Mouse (Mus musculus) embryo, embryonic 10 days (tissue): Measurements from ENCODE around the gene Acsl1.

ENCODE experiments used
- DNase-seq: peaks from one replicate; pipeline ENCODE4 v3.0.0-alpha.2; 2015; ENCODE audit warnings: low spot score

Gene Acsl1

GRCm38 (mm10) chr8:46508488-46509395 lies 37.9 kb downstream of the Acsl1 start:
- DNase-seq: no peak

GRCm38 (mm10) chr8:46509474-46509873 lies 38.6 kb downstream of the Acsl1 start:
- DNase-seq: no peak

- DNase-seq: no peak
Measured at GRCm38 (mm10) chr8:46511336-46511735, 40.5 kb downstream of the Acsl1 start.

GRCm38 (mm10) chr8:46512538-46512937 lies 41.7 kb downstream of the Acsl1 start:
- DNase-seq: no peak

GRCm38 (mm10) chr8:46514027-46514426 lies 43.2 kb downstream of the Acsl1 start:
- DNase-seq: no peak

GRCm38 (mm10) chr8:46520667-46521066 lies 49.8 kb downstream of the Acsl1 start:
- no peak for DNase-seq

- no peak for DNase-seq
Measured at GRCm38 (mm10) chr8:46526098-46526497, 55.3 kb downstream of the Acsl1 start.

GRCm38 (mm10) chr8:46526821-46527220 lies 56.0 kb downstream of the Acsl1 start:
- no peak for DNase-seq

- no peak for DNase-seq
Measured at GRCm38 (mm10) chr8:46529508-46529907, 58.7 kb downstream of the Acsl1 start.

- peak; percentile 23 for DNase-seq
Measured at GRCm38 (mm10) chr8:46530541-46530940, 59.7 kb downstream of the Acsl1 start.

- DNase-seq: no peak
Measured at GRCm38 (mm10) chr8:46533926-46534325, 63.1 kb downstream of the Acsl1 start.

- DNase-seq: no peak
Measured at GRCm38 (mm10) chr8:46539701-46540100, 68.9 kb downstream of the Acsl1 start.

GRCm38 (mm10) chr8:46543191-46543590 lies 72.4 kb downstream of the Acsl1 start:
- no peak for DNase-seq

- DNase-seq: no peak
Measured at GRCm38 (mm10) chr8:46543662-46544061, 72.8 kb downstream of the Acsl1 start.

GRCm38 (mm10) chr8:46545854-46546253 lies 75.0 kb downstream of the Acsl1 start:
- no peak for DNase-seq

GRCm38 (mm10) chr8:46546431-46547176 lies 75.8 kb downstream of the Acsl1 start:
- DNase-seq: peak; percentile 13

- peak; percentile 72 for DNase-seq
Measured at GRCm38 (mm10) chr8:46547245-46547644, 76.4 kb downstream of the Acsl1 start.

- no peak for DNase-seq
Measured at GRCm38 (mm10) chr8:46550058-46550457, 79.2 kb downstream of the Acsl1 start.

- DNase-seq: no peak
Measured at GRCm38 (mm10) chr8:46551029-46551428, 80.2 kb downstream of the Acsl1 start.

- DNase-seq: peak; percentile 98
Measured at GRCm38 (mm10) chr8:46551615-46552440, 81.0 kb downstream of the Acsl1 start, which contains the start of gene Cenpu. Gene Cenpu (plus strand): TSS chr8:46552028.

GRCm38 (mm10) chr8:46552441-46552765 lies 81.6 kb downstream of the Acsl1 start:
- no peak for DNase-seq

- DNase-seq: peak; percentile 54
Measured at GRCm38 (mm10) chr8:46559428-46559827, 88.6 kb downstream of the Acsl1 start.
